Mouse (Mus musculus) MEL-GATA-1-ER (cell line): Measurements from ENCODE around the gene Olfr150.
"Not testable (repeated sequence)": the region's sequence is repeated elsewhere in the genome, so short reads cannot be mapped to it uniquely, and the experiment has no call there.

Experiments
- DNase-seq: peaks from one replicate; pipeline ENCODE4 v3.0.0-alpha.2; 2012; ENCODE audit warnings: low read depth; ENCODE audit errors: extremely low read depth

The Olfr150 gene

GRCm38 (mm10) chr9:39730678-39731077 lies at the start of gene Olfr150:
Gene Olfr150, plus strand, starts transcription at chr9:39730978.
- DNase-seq: no peak

GRCm38 (mm10) chr9:39701123-39701522 lies 29.7 kb upstream of the Olfr150 start:
- not testable (repeated sequence) for DNase-seq

GRCm38 (mm10) chr9:39707017-39707416 lies 23.8 kb upstream of the Olfr150 start, which contains the start of gene Olfr149:
Gene Olfr149, minus strand, starts transcription at chr9:39707117.
- no peak for DNase-seq

GRCm38 (mm10) chr9:39708958-39709357 lies 21.8 kb upstream of the Olfr150 start:
- no peak for DNase-seq

- no peak for DNase-seq
Measured at GRCm38 (mm10) chr9:39711053-39711452, 19.7 kb upstream of the Olfr150 start, which contains the start of gene Olfr965. Gene Olfr965, plus strand, starts transcription at chr9:39711353.

- no peak for DNase-seq
Measured at GRCm38 (mm10) chr9:39740741-39741140, 10.0 kb downstream of the Olfr150 start.

- DNase-seq: no peak
Measured at GRCm38 (mm10) chr9:39745949-39746348, 15.2 kb downstream of the Olfr150 start, which contains the start of gene Olfr967. Gene Olfr967, plus strand, starts transcription at chr9:39746249.

GRCm38 (mm10) chr9:39746428-39746827 lies 15.7 kb downstream of the Olfr150 start:
- DNase-seq: no peak

- DNase-seq: no peak
Measured at GRCm38 (mm10) chr9:39783153-39783552, 52.4 kb downstream of the Olfr150 start, which contains the start of gene Olfr968. Gene Olfr968, minus strand, starts transcription at chr9:39783253.
